Mouse (Mus musculus): ENCODE measurements around the gene Nlrp1a.

- no peak for TF ChIP-seq POLR2A (IDR thresholded peaks at IDR 0.05; ENCODE audit: insufficient read depth, low read depth, low read length)
- no peak for TF ChIP-seq CTCF (IDR thresholded peaks at IDR 0.05; ENCODE audit: insufficient read depth, low read depth, low read length)
Observed at GRCm38 (mm10) chr11:71159439-71160136, 15.1 kb upstream of the Nlrp1a start.

Measured in olfactory bulb, adult 2 months (tissue).